Mouse (Mus musculus): ENCODE measurements around the gene Cbln3. TPM values are rescaled to one million over a fixed set of nuclear protein-coding genes. Genes with fewer than 3 reads are reported as not detected.

The Cbln3 gene
- 0.21 TPM for polyA plus RNA-seq (2014; fragmentation: Illumina TruSeq; extraction: RNeasy Lipid Tissue Mini Kit (QIAGEN cat#74804); ENCODE audit: low read depth, low replicate concordance)

GRCm38 (mm10) chr14:55884166-55884565 is at the start of gene Cbln3:
Gene Cbln3, minus strand, starts transcription at chr14:55884392.

DNA sequence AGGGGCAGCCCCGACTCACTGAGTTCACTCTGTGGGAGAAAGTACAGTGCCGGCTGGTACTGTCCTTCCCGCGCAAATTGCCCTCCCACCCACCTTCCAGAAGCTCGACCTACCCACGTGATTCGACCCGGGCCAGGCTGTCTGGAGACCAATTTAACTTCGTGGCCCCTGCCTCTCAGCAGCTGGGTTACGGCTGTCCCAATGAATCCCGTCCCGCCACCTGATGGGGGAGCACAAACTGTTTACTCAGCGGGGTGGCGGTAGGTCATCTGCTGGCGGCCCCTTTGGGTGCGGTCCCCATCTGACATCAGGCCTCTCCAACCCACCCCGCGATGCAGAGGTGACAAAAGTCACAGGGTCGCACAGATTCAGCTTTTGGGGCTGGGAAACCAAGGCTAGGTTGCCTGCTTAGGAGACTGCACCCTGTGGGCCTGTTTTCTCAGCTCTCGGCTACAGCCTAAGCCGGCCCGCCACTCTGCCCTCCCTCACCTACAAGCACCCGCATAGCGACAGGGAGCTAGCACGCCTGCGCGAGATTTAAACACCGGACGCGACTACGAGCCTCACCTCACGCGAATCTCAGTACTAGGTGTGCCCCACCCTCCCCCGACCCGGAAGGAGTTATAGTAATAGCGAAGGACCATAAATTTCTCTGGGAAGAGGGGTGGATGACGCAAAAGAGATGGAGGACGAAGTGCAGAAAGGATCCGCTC is 15.7 kb upstream of the Cbln3 start, which contains the start of gene Sdr39u1:
Gene Sdr39u1, minus strand, starts transcription at position 593 of the 713 bp plus-strand sequence.

DNA sequence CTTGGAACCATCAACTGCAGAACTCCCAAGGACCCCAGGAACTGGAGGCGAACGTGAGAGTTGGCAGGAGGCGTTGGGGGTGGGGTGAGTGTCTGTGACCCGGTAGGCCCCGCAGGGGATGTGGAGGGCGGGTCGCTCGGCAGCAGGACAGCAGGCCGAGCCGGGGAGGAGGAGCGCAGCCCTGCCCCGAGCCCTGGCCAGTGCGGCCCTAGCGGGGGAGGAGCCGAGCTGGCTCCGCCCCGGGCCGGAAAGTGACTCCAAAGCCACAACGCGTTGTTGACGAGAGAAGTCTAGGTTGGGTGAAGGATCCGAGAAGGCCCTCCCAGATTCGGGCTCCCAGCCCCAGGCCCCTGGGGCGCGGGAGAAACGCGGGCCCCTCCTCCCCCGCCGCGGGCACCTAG is 521 bp upstream of the Cbln3 start, which contains the start of gene Khnyn:
Gene Khnyn, plus strand, starts transcription at position 235 of the 401 bp plus-strand sequence.

DNA sequence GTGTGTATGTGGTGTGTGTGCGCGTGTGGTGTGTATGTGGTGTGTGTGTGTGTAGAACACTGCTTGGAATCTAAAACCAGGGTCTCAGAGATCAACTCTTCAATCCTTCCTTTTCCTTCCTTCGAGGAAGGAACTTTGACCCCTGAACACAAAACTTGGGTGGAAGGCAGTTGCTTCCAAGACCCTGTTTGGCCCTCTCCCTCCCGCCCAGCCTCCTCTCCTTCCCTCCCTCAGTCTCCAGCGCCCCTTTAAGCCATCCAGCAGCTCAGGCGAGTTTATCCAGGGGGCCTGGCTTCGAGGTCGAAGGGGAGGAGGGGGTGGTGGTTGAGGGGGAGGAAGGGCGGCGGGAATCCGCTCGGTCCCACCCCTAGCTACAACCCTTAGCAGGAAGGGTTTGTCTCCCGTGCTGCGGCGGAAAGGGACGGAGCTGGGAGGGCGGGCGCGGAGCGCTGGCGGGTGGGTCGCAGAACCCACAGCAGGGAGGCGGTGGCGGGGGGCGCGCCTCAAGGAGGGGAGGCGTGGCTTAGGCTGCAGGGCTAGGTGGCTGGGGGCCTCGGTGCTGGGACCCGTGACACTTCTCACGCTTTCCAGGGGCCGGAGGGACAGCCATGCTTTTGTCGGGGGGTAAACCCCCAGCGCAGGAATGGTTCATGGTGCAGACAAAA is 30.4 kb downstream of the Cbln3 start, which contains the start of gene Nynrin:
Gene Nynrin, plus strand, starts transcription at position 390 of the 665 bp plus-strand sequence.

Other genes starting within 250 kb of the Cbln3 start
- gene Ipo4, start 248.4 kb downstream of the Cbln3 start, polyA plus RNA-seq (2014; fragmentation: Illumina TruSeq; extraction: RNeasy Lipid Tissue Mini Kit (QIAGEN cat#74804); ENCODE audit: low read depth, low replicate concordance): 45.8 TPM
- 0.86 TPM for gene Gm49378, start 246.5 kb downstream of the Cbln3 start, polyA plus RNA-seq (2014; fragmentation: Illumina TruSeq; extraction: RNeasy Lipid Tissue Mini Kit (QIAGEN cat#74804); ENCODE audit: low read depth, low replicate concordance)
- 96.9 TPM for gene Tm9sf1, start 240.6 kb downstream of the Cbln3 start, polyA plus RNA-seq (2014; fragmentation: Illumina TruSeq; extraction: RNeasy Lipid Tissue Mini Kit (QIAGEN cat#74804); ENCODE audit: low read depth, low replicate concordance)
- 5.4 TPM for gene Tssk4, start 234.2 kb downstream of the Cbln3 start, polyA plus RNA-seq (2014; fragmentation: Illumina TruSeq; extraction: RNeasy Lipid Tissue Mini Kit (QIAGEN cat#74804); ENCODE audit: low read depth, low replicate concordance)
- gene Mdp1, start 223.9 kb downstream of the Cbln3 start, polyA plus RNA-seq (2014; fragmentation: Illumina TruSeq; extraction: RNeasy Lipid Tissue Mini Kit (QIAGEN cat#74804); ENCODE audit: low read depth, low replicate concordance): 46.3 TPM
- gene Gmpr2, start 212.5 kb downstream of the Cbln3 start, polyA plus RNA-seq (2014; fragmentation: Illumina TruSeq; extraction: RNeasy Lipid Tissue Mini Kit (QIAGEN cat#74804); ENCODE audit: low read depth, low replicate concordance): 25.4 TPM
- 186 TPM for gene Nedd8, start 212.3 kb downstream of the Cbln3 start, polyA plus RNA-seq (2014; fragmentation: Illumina TruSeq; extraction: RNeasy Lipid Tissue Mini Kit (QIAGEN cat#74804); ENCODE audit: low read depth, low replicate concordance)
- gene Tinf2, start 202.6 kb downstream of the Cbln3 start, polyA plus RNA-seq (2014; fragmentation: Illumina TruSeq; extraction: RNeasy Lipid Tissue Mini Kit (QIAGEN cat#74804); ENCODE audit: low read depth, low replicate concordance): 14.4 TPM
- 2.5 TPM for gene Tgm1, start 170.5 kb downstream of the Cbln3 start, polyA plus RNA-seq (2014; fragmentation: Illumina TruSeq; extraction: RNeasy Lipid Tissue Mini Kit (QIAGEN cat#74804); ENCODE audit: low read depth, low replicate concordance)
- gene Rabggta, start 162.1 kb downstream of the Cbln3 start, polyA plus RNA-seq (2014; fragmentation: Illumina TruSeq; extraction: RNeasy Lipid Tissue Mini Kit (QIAGEN cat#74804); ENCODE audit: low read depth, low replicate concordance): 28.8 TPM
- gene Dhrs1, start 138.7 kb downstream of the Cbln3 start, polyA plus RNA-seq (2014; fragmentation: Illumina TruSeq; extraction: RNeasy Lipid Tissue Mini Kit (QIAGEN cat#74804); ENCODE audit: low read depth, low replicate concordance): 77.8 TPM
- gene Nop9, start 138.7 kb downstream of the Cbln3 start, polyA plus RNA-seq (2014; fragmentation: Illumina TruSeq; extraction: RNeasy Lipid Tissue Mini Kit (QIAGEN cat#74804); ENCODE audit: low read depth, low replicate concordance): 15.5 TPM
- gene Cideb, start 125.9 kb downstream of the Cbln3 start, polyA plus RNA-seq (2014; fragmentation: Illumina TruSeq; extraction: RNeasy Lipid Tissue Mini Kit (QIAGEN cat#74804); ENCODE audit: low read depth, low replicate concordance): 5.3 TPM
- 0.77 TPM for gene Ltb4r2, start 123.0 kb downstream of the Cbln3 start, polyA plus RNA-seq (2014; fragmentation: Illumina TruSeq; extraction: RNeasy Lipid Tissue Mini Kit (QIAGEN cat#74804); ENCODE audit: low read depth, low replicate concordance)
- 2.9 TPM for gene Ltb4r1, start 118.4 kb downstream of the Cbln3 start, polyA plus RNA-seq (2014; fragmentation: Illumina TruSeq; extraction: RNeasy Lipid Tissue Mini Kit (QIAGEN cat#74804); ENCODE audit: low read depth, low replicate concordance)
- 9.6 TPM for gene Adcy4, start 100.3 kb downstream of the Cbln3 start, polyA plus RNA-seq (2014; fragmentation: Illumina TruSeq; extraction: RNeasy Lipid Tissue Mini Kit (QIAGEN cat#74804); ENCODE audit: low read depth, low replicate concordance)
- gene Ripk3, start 95.5 kb downstream of the Cbln3 start, polyA plus RNA-seq (2014; fragmentation: Illumina TruSeq; extraction: RNeasy Lipid Tissue Mini Kit (QIAGEN cat#74804); ENCODE audit: low read depth, low replicate concordance): 3.7 TPM
- gene Nfatc4, start 61.2 kb downstream of the Cbln3 start, polyA plus RNA-seq (2014; fragmentation: Illumina TruSeq; extraction: RNeasy Lipid Tissue Mini Kit (QIAGEN cat#74804); ENCODE audit: low read depth, low replicate concordance): 8.8 TPM
- 4.7 TPM for gene Nynrin, start 30.4 kb downstream of the Cbln3 start, polyA plus RNA-seq (2014; fragmentation: Illumina TruSeq; extraction: RNeasy Lipid Tissue Mini Kit (QIAGEN cat#74804); ENCODE audit: low read depth, low replicate concordance)
- gene Khnyn, start 555 bp upstream of the Cbln3 start, polyA plus RNA-seq (2014; fragmentation: Illumina TruSeq; extraction: RNeasy Lipid Tissue Mini Kit (QIAGEN cat#74804); ENCODE audit: low read depth, low replicate concordance): 19.3 TPM
- gene Sdr39u1, start 15.9 kb upstream of the Cbln3 start, polyA plus RNA-seq (2014; fragmentation: Illumina TruSeq; extraction: RNeasy Lipid Tissue Mini Kit (QIAGEN cat#74804); ENCODE audit: low read depth, low replicate concordance): 52.9 TPM
- 7.3 TPM for gene Cma1, start 60.3 kb upstream of the Cbln3 start, polyA plus RNA-seq (2014; fragmentation: Illumina TruSeq; extraction: RNeasy Lipid Tissue Mini Kit (QIAGEN cat#74804); ENCODE audit: low read depth, low replicate concordance)
- not detected for gene Cma2, start 66.6 kb upstream of the Cbln3 start, polyA plus RNA-seq (2014; fragmentation: Illumina TruSeq; extraction: RNeasy Lipid Tissue Mini Kit (QIAGEN cat#74804); ENCODE audit: low read depth, low replicate concordance)
- not detected for gene Mcpt1, start 133.6 kb upstream of the Cbln3 start, polyA plus RNA-seq (2014; fragmentation: Illumina TruSeq; extraction: RNeasy Lipid Tissue Mini Kit (QIAGEN cat#74804); ENCODE audit: low read depth, low replicate concordance)
- not detected for gene Mcpt9, start 146.1 kb upstream of the Cbln3 start, polyA plus RNA-seq (2014; fragmentation: Illumina TruSeq; extraction: RNeasy Lipid Tissue Mini Kit (QIAGEN cat#74804); ENCODE audit: low read depth, low replicate concordance)
- gene Mcpt2, start 157.6 kb upstream of the Cbln3 start, polyA plus RNA-seq (2014; fragmentation: Illumina TruSeq; extraction: RNeasy Lipid Tissue Mini Kit (QIAGEN cat#74804); ENCODE audit: low read depth, low replicate concordance): not detected
- 7.4 TPM for gene Mcpt4, start 177.9 kb upstream of the Cbln3 start, polyA plus RNA-seq (2014; fragmentation: Illumina TruSeq; extraction: RNeasy Lipid Tissue Mini Kit (QIAGEN cat#74804); ENCODE audit: low read depth, low replicate concordance)
- not detected for gene Mcpt8, start 200.9 kb upstream of the Cbln3 start, polyA plus RNA-seq (2014; fragmentation: Illumina TruSeq; extraction: RNeasy Lipid Tissue Mini Kit (QIAGEN cat#74804); ENCODE audit: low read depth, low replicate concordance)
- not detected for gene Ctsg, start 218.2 kb upstream of the Cbln3 start, polyA plus RNA-seq (2014; fragmentation: Illumina TruSeq; extraction: RNeasy Lipid Tissue Mini Kit (QIAGEN cat#74804); ENCODE audit: low read depth, low replicate concordance)
- not detected for gene Gzme, start 236.2 kb upstream of the Cbln3 start, polyA plus RNA-seq (2014; fragmentation: Illumina TruSeq; extraction: RNeasy Lipid Tissue Mini Kit (QIAGEN cat#74804); ENCODE audit: low read depth, low replicate concordance)
- not detected for gene Gzmd, start 248.2 kb upstream of the Cbln3 start, polyA plus RNA-seq (2014; fragmentation: Illumina TruSeq; extraction: RNeasy Lipid Tissue Mini Kit (QIAGEN cat#74804); ENCODE audit: low read depth, low replicate concordance)